Mouse (Mus musculus) gastrocnemius, postnatal 10 days (tissue): ENCODE measurements around the gene Chil5. TPM values are rescaled to one million over a fixed set of nuclear protein-coding genes. Genes with fewer than 3 reads are reported as not detected.
"Not testable (repeated sequence)": the region's sequence is repeated elsewhere in the genome, so short reads cannot be mapped to it uniquely, and the experiment has no call there.

ENCODE experiments used
- DNase-seq: peaks from one replicate; pipeline ENCODE4 v3.0.0; 2021; ENCODE audit warnings: mixed read lengths
- long read RNA-seq, 2 experiments: library from polyadenylated mRNA; stranded (forward); transcript quantifications; one replicate each; pipeline ENCODE4 v2.0.0; 2021
- total RNA-seq, 2 experiments: library from RNA; stranded (reverse); gene quantifications; 2 replicates each; pipeline ENCODE4 v1.2.3; 2021

The Chil5 gene
- not detected for total RNA-seq
- long read RNA-seq, experiment 1 = 0 reads
- long read RNA-seq, experiment 2 = 0 reads

DNA sequence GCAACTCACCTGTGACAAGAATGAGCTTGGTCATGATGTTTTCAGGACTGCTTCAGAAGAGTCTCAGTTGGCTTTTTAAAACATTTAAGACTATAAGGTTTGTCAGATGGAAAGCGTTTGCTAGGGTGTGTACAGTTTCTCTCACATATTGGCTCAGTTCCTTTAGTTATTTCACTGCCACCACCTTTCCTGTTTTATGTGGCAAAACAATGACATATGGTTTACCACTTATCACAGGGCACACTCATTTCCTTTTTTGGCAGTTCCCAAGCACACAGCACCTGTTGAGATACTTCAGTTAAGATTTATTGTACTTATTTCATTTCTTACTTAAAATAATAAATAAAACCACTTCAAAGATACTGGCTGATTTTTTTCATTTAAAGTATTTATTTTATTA is at the start of gene Chil5:
Chil5 (minus strand) TSS at position 34 of the 400 bp plus-strand sequence.
- no peak for DNase-seq

GRCm38 (mm10) chr3:106074824-106075223 is 42.2 kb upstream of the Chil5 start:
- DNase-seq = no peak

- no peak for DNase-seq
These were observed 38.4 kb upstream of the Chil5 start for GRCm38 (mm10) chr3:106070994-106071393.

GRCm38 (mm10) chr3:106067707-106068106 is 35.1 kb upstream of the Chil5 start:
- DNase-seq = not testable (repeated sequence)

GRCm38 (mm10) chr3:106057966-106058365 is 25.4 kb upstream of the Chil5 start:
- no peak for DNase-seq

- DNase-seq = no peak
These were observed 19.3 kb upstream of the Chil5 start for GRCm38 (mm10) chr3:106051896-106052295.

DNA sequence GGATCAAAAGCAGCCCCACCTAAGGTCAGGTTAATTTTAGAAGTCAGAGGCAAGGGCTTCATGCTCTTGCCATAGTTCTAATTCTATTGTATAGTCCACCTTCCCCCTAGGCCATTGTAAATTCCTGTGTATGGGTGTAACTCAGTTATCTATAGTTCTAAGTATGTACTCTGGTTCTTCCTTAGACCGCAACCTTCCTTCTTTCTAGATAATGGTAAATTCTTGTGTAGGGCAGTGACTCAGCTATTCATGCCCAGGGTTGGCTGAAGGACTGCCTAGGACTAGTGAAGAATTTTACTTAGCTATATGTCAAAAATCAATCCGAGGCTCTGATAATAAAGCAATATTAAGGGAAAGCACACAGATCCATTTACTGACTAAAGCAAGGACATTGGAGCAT is 7.7 kb upstream of the Chil5 start:
- DNase-seq = no peak

- DNase-seq = no peak
These were observed 8.5 kb downstream of the Chil5 start for GRCm38 (mm10) chr3:106024135-106024534.

DNA sequence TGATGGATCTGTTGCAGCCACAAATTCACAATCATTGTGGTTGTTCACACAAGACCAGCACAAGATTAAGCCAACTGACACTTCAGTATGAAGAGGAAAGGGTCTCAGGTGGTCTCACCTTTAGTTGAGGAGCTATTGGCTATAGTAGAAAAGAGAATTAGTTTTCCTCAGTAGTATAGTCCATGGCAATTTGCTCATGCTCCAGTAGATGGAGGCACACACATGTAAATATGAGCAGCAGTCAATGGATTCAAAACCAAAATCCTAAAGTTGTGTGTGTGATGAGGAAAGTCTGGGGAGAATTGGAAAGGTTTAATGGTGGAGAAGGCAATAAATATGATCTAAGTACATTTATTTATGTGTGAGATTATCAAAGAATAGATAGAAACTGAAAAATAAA is 10.8 kb downstream of the Chil5 start:
- DNase-seq = no peak

DNA sequence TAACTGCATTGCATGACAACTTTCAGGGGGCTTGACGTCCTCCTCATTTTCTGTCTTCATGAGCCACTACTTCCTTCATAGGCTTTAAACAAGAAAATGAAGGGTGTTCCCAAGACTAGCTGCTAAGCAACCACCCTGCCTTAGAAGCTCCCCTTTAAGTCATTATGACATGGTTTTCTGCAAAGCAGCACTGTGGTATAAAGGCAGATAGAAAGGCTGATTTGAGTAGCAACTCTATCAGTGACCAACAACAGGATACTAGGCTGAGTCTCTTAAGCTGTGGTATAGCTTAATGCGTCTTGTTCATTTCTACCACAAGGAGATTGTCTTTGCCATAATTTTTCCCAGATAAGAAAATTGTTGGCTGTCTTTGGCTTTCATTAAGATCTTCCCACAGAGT is 18.1 kb downstream of the Chil5 start, which contains the start of gene Pifo:
Pifo (minus strand) TSS at position 101 of the 400 bp plus-strand sequence.
- no peak for DNase-seq

GRCm38 (mm10) chr3:106003360-106003759 is 29.3 kb downstream of the Chil5 start:
- not testable (repeated sequence) for DNase-seq

DNA sequence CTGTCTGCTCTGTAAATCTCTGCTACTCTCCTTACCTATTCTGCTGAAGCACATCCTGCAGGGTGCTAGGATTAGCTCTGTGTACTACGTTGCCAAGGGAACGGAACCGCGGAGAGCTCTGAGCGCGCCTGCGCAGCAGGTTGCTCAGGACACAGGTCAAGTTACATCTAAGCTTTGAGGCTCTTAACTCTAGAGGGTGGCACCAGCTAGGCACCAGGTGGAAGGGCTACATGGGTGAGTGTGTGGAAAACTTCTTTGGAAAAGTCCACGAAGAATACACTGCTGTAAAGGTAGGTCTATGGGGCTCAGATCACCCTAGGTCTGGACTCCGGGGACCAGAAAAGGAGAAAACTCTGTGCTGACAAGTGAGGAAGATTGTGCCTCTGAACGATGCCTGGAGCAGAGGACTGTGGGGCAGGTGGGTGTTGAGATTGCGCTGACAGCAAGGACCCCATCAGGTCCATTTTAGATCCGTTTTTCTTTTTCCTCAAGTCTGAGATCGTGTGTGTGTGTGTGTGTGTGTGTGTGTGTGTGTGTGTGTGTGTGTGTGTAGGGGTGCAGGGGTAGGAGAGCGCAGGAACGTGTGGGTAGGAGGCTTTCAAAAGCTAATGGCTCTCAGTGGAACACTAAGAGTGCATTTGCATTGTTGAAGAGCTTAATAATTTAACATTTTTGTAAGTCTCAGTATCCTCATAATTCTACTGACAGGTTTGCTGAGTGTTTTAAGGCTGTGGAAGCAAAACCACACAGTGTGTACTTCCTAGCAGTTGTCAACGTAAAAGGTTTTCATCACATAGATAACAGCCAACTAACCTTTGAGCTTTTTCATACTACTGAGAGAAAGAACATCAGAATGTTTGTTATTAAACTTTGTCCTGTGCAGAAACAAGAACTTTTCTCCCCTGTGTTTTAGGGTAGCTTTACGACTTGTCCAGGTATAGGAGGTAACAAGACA is 30.9 kb downstream of the Chil5 start:
- no peak for DNase-seq

DNA sequence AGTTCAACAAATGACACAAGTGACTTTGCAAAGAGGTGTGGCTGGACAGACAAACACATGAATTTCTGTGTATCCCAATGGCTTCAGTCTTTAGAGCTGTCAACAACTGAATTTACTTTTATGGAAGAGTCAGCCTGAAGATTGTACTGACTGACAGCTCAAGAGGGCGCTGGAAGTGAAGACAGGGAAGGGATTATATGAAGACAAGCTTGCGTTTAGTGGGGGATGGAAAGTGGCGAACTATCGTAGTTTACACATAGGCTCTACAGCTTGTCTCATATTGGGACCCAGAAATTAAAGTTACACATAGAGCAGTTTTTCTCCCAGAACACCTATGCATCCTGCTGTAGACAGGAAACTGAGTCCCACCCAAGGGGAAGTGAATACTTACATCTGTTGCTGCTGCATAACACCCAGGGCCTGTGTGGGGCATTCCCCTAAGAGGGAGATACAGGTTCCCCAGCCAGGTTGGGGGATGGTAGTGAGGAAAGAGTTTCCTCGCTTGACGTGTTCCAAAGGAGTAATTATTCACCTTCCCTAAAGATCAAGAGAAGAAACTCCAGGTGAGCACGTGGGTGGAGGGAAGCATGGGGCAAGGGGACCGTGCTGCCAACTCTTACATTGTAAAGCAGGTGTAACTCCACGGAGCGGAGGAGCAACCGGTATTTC is 31.8 kb downstream of the Chil5 start:
- no peak for DNase-seq

- no peak for DNase-seq
These were observed 37.9 kb downstream of the Chil5 start for GRCm38 (mm10) chr3:105994730-105995129.

DNA sequence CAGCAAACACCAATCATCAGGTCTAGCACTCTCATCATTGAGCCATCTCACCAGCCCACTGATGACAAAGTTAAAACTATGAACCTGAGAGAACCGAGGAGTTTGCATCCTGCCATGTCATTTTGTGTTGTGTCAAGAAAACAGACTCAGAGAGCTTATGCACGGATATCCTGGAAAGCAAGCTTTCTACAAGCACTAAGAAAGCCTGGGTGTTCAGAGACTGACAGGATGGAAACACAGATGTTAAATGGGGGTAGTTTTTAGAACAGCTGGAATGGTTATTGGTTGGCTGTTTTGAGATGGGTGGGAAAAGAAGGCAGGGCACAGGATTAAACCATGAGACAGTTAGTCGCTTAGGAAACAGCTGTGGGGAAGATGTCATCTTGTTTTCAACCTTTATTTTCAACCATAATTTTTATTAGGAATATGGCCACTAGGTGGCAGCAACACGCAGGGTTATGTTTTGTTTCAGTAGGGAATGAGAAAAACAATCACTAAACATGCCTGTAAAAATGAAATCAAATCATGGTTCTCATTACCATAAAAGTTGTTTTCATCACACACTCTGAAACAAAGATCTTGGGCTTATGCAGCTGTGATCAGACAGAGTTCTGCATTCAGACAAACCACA is 40.8 kb downstream of the Chil5 start:
- DNase-seq = peak; percentile 61

GRCm38 (mm10) chr3:105989611-105990010 is 43.0 kb downstream of the Chil5 start:
- DNase-seq = not testable (repeated sequence)

GRCm38 (mm10) chr3:105974174-105974573 is 58.4 kb downstream of the Chil5 start:
- no peak for DNase-seq

DNA sequence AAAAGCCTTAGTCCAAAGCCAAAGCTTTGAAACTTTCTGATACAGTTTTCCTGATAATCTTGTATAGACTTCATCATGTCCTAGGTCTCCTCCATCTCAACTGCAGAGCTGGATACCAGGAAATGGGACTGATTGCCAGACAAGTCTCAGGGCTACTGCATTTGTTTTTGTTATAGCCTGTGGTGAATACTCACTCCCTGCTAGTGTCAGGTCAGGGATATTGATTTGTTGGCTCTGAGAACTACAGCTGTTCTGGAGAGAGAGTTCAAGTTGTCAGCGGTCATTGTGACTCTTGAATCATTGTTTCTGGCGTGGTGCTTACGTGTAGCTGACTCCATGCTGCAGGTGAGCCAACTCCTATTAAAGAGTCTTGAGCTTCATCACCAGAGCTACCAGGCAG is 59.2 kb downstream of the Chil5 start, which contains the start of gene Ovgp1:
Ovgp1 (plus strand) TSS at position 301 of the 400 bp plus-strand sequence.
- no peak for DNase-seq

GRCm38 (mm10) chr3:105971831-105972446 is 60.7 kb downstream of the Chil5 start:
- DNase-seq = no peak
